Mouse (Mus musculus): ENCODE measurements around the gene Scarf1.

Scarf1 gene

DNA sequence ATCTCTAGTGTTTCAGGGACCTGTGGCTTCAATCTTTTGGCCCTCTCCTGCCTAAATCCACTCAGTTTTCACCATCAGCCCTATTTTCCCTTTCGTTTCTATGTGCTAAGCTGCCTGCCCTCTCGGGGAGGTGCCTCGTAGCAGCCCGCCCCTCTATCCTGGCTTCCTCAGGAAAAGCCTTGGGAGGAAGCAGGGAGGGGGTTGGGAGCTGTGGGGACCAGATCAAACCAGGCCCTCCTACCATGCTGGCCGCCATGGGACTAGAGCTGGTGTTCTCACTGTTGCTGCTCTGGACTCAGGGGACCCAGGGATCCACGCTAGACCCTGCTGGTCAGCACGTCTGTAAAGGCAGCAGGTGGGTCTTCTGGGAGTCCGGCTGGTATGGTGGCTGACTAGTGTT lies at the start of gene Scarf1:
Scarf1 (plus strand) TSS at position 205 of the 400 bp plus-strand sequence.
- DNase-seq (ENCODE audit: low spot score in 2 of 2) = no peak

DNA sequence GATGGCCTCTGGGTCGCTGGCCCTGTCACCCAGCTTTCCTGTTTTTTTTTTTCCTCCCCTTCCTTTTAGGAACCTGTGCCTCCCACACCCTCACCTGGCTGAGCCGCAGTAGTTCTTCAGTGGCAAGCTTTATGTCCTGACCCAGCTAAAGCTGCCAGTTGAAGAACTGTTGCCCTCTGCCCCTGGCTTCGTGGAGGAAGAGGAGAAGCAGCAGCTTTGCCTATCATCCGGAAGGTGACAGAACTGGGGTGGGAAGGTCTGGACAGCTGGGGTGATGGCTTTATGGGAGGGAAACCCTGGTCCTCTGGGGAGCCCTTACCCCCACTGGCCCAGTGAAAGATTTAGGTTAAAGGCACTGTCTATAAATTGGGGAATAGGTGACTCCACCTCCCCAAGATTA lies 49.7 kb upstream of the Scarf1 start:
- DNase-seq (ENCODE audit: low spot score in 2 of 2) = no peak

DNA sequence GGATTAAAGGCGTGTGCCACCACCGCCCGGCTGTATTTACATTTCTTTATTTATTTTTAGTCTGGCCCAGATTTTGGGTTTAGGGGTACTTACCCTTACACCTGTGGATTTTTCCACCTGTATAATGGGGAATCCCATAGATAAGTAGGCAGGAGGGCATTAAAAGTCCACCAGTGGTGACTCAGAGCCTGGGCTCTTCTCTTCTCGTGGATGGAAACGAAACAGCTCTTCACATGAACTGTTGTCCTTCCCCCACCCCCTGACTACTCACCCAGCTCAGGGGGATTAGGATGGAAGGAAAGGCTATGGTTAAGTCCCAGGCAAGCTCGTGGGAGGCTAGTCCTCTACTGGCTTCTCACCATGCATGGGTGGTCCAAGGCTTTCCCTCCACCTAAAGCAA lies 48.9 kb upstream of the Scarf1 start:
- no peak for DNase-seq (ENCODE audit: low spot score in 2 of 2)

DNA sequence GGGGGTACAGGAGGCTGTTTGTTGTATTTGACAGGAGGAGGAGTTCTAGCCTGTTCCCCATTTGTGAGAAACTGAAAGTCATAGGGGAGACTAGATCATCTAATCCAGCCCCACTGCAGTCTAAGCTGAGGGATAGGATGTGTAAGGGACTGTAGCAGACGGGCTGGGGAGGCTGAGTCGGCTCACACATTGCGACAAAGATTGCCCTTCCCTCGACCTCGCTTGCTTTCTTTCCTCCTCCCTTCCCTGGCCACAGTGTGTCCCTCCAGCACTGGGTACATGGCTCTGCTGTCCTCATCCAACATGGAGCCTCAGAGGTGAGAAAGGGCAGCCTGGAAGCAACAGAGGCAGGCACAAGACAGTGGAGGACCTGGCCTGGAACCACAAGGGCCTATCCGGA lies 48.3 kb upstream of the Scarf1 start:
- no peak for DNase-seq (ENCODE audit: low spot score in 2 of 2)

DNA sequence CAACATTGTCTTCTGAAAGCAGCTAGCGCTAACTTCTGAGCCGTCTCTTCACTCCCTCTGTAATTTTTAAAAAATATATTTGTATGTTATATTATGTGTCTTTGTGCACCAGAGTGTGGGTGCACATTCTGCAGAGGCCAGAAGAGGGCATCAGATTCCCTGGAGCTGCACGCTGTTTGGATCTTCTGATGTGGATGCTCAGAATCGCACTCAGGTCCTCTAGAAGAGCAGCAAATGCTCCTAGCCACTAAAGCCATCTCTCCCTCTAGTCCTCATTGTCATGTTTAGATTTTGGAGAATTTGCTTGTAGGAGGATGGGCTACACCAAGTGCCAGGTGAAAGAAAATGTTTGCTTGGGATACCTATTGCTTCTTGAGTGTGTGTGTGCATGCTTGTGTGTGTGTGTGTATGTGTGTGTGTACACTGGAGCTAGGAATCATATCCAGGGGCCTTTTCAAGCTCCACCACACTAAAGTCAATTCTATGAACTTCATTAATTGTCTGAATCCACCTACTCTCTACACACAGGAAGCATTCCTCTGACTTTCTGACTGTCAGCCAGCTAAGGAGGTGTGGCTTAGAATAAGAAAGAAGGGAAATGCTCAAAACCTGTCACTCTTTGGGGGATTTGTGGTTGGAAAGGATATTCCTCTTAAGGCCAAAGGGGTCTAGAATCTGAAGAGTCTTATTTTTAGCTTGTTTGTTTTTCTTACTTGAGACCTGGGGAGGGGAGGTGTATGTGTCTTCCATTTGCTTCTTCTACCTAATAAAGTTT lies 46.4 kb upstream of the Scarf1 start:
- DNase-seq (ENCODE audit: low spot score in 2 of 2) = no peak

DNA sequence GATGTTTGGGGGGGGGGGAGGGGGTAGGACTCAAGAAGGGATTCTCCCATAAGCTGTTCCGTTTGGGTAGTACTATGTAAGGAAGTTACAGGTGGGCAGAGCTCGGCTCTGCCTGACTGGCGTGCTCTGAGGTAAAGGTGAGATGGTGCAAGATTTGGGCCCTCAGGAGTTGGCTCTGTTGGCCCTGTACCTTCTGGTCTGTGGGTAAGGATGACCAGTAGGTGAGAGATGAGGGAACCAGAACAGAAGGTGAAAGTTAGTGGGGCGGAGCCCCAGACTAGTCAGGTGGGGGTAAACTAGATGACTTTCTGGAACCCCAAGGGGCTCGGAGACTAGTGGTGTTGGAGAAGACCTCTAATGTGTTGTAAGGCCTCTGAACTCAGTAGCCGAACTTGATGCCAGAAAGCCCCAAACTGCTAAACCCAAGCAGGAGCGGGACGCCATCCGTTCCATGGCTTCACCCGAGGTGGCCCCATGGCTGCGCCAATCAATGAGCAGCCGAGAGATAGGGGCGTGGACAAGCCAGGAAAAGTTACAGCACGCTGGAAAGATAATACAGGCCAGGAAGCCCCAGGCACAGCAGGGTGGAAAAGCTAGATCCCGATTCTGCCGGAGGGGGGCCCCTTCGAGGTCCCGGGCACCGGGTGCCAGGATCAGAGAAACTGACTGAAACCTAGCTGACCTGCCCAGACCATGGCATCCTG lies 45.7 kb upstream of the Scarf1 start:
- no peak for DNase-seq (ENCODE audit: low spot score in 2 of 2)

DNA sequence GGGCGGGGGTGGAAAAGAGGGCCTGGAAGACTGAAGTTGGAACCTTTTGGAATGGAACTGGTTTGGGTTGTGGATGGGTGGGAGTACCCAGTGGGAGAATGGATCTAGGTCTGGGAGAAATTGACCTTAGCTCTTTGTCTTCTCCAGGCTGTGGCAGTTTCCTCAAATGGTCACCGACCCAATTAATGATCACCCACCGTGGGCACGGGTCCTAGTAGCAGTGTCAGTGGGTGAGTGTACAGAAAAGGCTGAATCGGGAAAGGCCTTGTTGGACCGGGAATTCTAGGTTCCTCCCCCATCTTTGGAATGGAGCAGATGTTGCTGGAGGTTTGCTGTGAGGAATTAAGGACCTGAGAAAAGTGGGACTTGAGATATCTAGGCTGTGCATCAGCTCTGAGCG lies 44.9 kb upstream of the Scarf1 start:
- no peak for DNase-seq (ENCODE audit: low spot score in 2 of 2)

DNA sequence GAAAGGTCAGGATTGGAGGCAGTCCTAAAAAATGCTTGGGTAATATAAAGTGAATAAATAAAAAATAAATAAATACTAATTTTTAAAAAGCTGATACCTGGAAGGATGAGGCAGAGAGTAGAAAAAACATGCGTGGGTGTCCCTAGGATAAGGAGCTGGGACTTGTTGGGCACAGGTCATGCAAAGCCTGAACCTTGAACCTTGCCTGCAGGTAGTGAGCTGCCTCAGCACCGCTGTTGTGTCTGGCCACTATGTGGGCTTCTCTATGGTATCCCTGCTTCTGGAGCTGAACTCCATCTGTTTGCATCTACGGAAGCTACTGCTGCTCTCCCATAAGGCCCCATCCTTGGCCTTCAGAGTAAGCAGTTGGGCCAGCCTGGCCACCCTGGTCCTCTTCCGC lies 44.1 kb upstream of the Scarf1 start:
- DNase-seq (ENCODE audit: low spot score in 2 of 2) = no peak

DNA sequence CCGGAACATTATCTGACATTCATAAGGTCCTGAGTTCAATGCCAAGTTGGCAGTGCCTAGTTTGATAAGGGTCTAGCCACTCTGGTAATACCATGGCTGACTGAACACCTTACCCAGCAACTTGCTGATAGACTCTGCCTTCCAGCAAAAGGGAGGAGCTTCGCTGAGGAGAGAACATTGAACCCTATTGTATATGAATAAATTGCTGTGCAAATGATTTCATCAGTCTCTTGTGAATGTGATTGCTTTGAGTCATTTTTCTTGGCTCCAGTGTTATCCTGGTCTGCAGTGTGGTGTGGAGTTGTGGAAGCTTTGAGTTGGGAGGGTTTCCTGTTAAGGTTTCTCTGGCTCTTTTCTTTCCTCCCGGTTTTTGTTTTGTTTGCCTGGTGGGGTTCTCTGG lies 42.7 kb upstream of the Scarf1 start:
- no peak for DNase-seq (ENCODE audit: low spot score in 2 of 2)

DNA sequence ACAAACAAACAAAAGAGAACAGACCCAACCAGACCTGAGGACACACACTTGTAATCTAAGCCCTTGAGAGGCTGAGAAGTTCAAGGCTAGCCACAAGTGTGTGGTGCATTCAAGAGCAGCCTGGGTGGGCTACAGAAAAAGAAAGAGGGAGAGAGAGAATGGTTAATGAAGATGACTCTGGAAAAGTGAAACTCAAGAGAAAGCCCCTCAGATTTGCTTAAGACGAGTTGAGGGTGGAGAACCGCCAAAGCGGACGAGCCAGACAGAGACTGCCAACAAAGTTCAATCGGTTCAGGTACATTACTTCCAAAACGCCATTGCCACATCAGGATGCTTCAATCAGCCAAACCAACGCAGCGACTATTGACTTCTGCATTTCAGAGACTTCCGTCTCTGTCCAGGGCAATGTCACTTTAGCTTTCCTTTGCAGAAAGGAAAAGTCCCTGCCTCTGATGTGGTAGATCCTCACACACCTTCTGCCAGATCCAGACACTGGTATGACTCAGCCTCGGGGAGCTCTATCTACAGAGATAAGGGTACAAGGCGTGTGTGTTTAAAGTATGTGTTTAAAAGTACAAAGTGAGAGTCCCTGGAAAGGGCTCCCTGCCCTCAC lies 40.8 kb upstream of the Scarf1 start:
- no peak for DNase-seq (ENCODE audit: low spot score in 2 of 2)

DNA sequence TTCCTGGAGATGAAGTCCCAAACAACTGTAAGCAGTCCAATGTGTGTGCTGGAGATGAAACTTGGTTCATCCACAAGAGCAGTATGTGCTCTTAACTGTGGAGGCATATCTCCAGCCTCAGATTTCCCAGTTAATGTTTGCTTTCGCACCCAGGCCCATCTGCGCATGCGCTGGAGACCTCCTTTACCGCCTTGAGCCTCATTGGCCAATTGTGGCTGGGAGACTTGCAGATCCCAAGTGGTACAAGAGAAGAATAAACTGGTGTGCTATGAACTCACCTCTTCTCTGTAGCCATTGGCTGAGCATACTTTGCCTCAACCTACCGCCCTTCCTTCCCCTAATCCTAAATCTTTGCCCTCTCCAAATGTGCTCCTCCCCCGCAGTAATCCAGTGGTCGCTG lies 40.0 kb upstream of the Scarf1 start:
- DNase-seq (ENCODE audit: low spot score in 2 of 2) = no peak

DNA sequence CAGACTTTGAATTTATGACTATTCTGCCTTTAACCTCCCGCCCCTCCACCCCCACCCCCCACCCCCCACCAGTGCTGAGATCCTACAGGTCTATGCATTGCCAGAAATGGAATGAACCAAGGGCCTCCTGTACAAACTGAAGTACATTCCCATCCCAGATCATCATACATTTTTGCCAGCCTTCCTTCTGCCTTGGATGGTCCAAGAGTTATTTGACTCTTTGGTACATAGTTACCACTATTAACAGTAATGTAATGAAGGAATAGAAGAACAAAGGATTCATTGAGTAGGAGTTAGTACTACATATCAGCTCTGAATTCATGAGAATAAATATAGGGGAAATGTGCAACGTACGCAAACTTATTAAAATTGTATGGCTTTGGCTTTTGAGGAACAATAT lies 27.1 kb upstream of the Scarf1 start:
- DNase-seq (ENCODE audit: low spot score in 2 of 2) = no peak

DNA sequence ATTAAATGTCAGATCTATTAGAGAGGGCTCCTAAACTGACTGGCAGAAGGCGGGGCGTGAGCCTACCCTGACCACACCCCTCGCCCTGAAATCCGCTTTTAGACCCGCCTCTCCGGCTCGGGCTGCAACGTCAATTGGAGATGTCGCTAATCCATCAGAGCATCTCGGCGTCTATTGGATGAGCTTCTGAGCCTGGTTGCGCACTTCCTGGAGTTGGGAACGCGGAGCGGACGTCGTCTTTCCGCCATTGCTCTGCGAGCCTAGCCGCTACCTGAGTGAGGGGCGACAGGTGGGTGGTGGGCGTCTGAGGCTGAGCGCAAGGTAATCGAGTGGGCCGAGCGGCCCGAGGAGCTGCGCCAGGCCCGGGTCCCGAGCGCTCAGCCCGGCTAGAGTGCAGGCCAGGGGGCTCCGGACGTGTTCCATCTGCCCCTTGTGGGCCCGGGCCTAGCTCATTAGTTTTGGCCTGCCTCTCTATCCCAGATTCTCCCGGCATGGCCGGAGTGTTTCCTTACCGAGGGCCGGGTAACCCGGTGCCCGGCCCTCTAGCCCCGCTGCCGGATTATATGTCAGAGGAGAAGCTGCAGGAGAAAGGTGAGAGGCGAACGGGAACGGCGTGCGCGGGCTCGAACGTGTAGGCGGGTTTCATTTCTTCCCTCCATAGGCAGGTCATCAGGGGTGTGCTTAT lies 26.6 kb upstream of the Scarf1 start, which contains the start of gene Prpf8:
Prpf8 (plus strand) TSS at position 216 of the 685 bp plus-strand sequence.
- DNase-seq (ENCODE audit: low spot score in 2 of 2) = peak; percentile 95 to 97

DNA sequence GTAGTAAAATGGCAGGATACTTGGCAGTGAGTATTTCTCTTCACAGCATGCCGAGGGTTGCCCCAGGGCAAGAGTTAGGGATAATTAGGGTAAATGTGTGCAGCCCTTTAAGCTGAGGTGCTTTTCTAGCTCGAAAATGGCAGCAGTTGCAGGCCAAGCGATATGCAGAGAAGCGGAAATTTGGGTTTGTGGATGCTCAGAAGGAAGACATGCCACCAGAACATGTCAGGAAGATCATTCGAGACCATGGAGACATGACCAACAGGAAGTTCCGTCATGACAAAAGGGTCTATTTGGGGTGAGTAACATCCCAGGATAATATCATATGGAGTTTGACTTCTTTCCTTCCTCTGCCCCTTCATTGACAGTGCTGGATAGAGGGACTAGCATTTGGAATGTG lies 25.8 kb upstream of the Scarf1 start:
- DNase-seq (ENCODE audit: low spot score in 2 of 2) = no peak

DNA sequence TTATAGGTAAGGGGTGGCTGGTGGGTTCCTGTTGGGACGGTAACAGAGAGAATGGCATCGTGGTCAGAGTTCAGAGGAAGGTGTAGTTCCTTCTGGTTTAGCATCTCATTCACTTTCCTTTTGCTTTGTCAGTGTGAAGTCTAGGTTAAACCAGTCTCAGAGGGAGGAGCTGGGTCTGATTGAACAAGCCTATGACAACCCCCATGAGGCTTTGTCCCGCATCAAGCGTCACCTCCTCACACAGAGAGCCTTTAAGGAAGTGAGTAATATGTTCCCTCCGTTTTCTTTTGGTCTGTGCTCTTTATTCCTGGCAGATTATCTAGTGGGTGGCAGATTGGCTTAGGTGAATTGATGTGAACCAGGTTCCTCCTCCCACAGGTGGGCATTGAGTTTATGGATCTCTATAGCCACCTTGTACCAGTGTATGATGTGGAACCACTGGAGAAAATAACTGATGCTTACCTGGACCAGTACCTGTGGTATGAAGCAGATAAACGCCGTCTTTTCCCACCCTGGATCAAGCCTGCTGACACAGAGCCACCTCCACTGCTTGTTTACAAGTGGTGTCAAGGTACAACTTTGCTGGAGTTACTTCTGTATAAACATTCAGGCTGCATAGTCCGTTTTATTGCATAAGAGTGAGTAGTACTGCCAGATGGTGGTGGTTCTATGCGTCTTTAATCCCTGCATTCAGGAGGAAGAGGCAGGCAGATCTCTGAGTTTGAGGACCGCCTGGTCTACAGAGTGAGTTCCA lies 18.9 kb upstream of the Scarf1 start:
- DNase-seq (ENCODE audit: low spot score in 2 of 2) = no peak

DNA sequence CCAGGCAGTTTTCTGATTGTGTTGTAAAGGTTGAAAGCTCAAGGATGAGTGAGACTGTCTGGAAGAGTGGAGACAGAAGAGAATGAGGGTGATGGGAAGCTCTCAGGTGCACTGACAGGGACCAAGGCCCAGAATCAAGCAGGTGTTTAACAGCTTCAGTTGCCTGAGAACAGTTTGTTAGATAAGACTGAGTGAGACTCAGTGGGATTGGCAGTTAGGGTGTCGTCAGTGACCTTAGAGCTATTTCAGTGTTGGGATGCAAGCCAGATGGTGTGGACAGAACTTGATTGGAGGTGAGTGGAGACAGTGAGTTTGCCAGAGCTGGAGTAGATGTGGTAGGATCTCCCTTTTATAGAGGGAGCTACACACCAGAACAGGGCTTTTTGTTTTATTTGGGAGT lies 15.2 kb upstream of the Scarf1 start:
- no peak for DNase-seq (ENCODE audit: low spot score in 2 of 2)

DNA sequence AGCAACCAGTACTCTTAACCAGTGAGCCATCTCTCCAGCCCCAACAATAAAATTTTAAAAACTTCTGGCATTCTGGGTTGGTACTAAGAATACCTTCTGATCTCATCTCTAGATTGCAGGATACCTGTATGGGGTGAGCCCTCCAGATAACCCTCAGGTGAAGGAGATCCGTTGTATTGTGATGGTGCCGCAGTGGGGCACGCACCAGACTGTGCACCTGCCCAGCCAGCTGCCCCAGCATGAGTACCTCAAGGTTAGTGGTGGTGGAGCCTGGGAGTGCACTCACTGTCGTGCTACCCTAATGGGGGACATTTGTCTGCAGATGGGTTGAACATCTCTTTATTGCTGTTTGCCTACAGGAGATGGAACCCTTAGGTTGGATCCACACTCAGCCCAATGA lies 5.2 kb upstream of the Scarf1 start:
- DNase-seq (ENCODE audit: low spot score in 2 of 2) = no peak

DNA sequence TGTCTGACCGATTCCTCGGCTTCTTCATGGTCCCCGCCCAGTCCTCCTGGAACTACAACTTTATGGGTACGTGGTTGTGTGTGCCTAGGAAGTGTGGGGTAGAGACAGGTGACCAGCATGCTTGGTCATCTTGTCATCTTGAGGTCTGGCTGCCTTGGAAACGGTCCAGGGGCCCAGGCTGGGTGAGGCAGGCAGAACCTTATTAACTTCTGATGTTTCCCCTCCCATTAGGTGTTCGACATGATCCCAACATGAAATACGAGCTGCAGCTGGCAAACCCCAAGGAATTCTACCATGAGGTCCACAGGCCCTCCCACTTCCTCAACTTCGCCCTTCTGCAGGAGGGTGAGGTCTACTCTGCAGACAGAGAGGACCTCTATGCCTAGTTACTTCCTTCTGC lies 4.4 kb upstream of the Scarf1 start:
- no peak for DNase-seq (ENCODE audit: low spot score in 2 of 2)

DNA sequence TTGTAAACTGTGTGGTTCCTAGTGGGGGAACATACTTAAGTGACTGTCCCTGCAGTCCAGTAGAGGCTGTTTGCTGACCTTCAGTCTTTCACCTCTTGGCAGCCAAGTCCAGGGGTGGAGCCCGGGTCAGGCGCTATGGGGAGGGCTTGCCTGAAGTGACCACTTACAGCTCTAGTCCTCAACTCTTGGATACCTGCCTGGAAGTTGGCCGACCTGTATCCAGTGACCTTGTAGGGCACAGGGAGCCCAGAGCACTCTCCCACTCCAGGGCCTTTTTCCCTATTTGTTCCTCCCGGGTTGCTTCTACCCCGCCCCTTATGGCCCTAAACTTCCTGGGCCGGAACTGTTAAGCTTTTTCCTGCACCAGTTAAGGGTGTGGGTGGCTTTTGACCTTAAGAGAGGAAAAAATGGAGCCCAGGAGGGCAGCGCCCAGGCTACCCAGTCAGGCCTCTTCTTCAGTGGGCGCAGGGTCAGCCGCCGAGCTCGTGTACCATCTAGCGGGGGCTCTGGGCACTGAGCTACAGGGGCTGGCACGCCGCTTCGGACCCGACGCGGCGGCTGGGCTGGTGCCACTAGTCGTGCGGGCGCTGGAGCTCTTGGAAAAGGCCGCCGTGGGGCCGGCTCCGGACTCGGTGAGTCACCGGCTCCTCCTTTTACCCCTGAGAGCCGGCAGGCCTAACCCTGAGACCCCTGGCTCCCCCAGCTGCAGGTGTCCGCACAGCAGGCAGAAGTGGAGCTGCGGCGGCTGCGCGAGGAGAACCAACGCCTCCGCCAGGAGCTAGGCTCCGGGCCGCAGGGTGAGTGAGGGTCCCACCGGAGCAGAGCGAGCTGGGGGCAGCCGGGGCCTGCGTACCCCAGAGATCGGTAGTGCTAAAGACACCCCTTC lies 3.4 kb upstream of the Scarf1 start, which contains the start of gene Rilp:
Rilp (plus strand) TSS at position 354 of the 886 bp plus-strand sequence.
- DNase-seq (ENCODE audit: low spot score in 2 of 2) = peak in 1 of 2 experiments; percentile 37

DNA sequence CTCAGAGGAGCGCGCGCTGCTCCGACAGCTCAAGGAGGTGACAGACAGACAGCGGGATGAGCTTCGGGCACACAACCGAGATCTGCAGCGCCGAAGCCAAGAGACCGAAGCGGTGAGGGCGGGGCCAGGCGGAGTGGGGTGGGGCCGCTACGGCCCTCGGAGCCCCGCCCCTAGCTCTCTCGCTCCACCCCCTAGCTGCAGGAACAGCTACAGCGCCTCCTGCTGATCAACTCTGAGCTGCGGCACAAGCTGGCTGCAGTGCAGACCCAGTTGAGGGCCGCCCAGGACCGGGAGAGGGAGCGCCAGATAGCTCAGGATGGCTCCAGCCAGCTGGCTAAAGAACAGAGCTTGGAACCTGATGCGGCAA lies 2.7 kb upstream of the Scarf1 start:
- peak; percentile 87 to 90 for DNase-seq (ENCODE audit: low spot score in 2 of 2)

DNA sequence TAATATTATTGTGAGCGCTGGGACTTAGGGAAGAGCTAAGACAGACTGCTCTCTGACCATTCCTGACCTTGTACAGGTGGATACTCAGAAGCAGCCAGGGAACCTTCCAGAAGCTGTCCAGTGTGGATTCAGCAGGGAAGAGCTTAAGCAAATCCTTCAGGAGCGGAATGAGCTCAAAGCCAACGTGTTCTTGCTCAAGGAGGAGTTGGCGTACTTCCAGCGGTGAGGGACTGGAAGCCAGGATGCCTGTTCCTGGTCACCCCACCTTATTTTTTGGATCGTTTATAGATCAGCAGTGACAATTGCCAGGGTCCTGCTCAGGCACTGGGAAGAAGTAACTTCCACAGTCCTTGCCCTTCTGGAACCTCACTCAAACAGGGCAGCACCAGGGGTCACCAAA lies 2.1 kb upstream of the Scarf1 start:
- no peak for DNase-seq (ENCODE audit: low spot score in 2 of 2)

All from urinary bladder, adult 18-20 months (tissue).